Mouse (Mus musculus) lung, adult 2 months (tissue): ENCODE measurements around the gene Qk.

Experiments used
- CTCF ChIP-seq: fragments of 200-500 bp; IDR thresholded peaks from 2 replicates; pipeline ENCODE4 v1.5.1; 2011; ENCODE audit warnings: mild to moderate bottlenecking, low read length, control low read depth; ENCODE audit not compliant: insufficient read depth
- POLR2A ChIP-seq: fragments of 200-500 bp; IDR thresholded peaks from 2 replicates; pipeline ENCODE4 v1.6.1; 2011; ENCODE audit warnings: low read depth, mild to moderate bottlenecking, control low read depth, low read length, borderline replicate concordance; ENCODE audit errors: extremely low read depth

- TF ChIP-seq POLR2A (no peak), CTCF (no peak)
Measured at GRCm38 (mm10) chr17:10216164-10216563, 103.5 kb downstream of the Qk start.
